Mouse (Mus musculus) CH12.LX (cell line): ENCODE measurements at regions not wholly inside any gene's neighbourhood (a gene's known extent, or its start where the extent isn't known, plus 50 kb on each side); places are given as distances from the start of the nearest gene placed in this dataset.

Source experiments
- DNase-seq: peaks from one replicate; pipeline ENCODE4 v3.0.0-alpha.2; 2013; ENCODE audit errors: extremely low read depth
- H3K27ac ChIP-seq: 2 replicates; pipeline ENCODE4 v1.5.1; 2012; ENCODE audit warnings: low read depth, mild to moderate bottlenecking, control low read depth, moderate library complexity; ENCODE audit not compliant: insufficient read depth
- H3K27me3 ChIP-seq: replicated peaks from 2 replicates; pipeline ENCODE3; 2012; ENCODE audit warnings: inconsistent platforms
- H3K36me3 ChIP-seq, 2 experiments: replicated peaks in 1 of 2; 2 replicates each; pipeline versions ENCODE3 to v1.6.1; 2012; ENCODE audit warnings: inconsistent platforms in 1 of 2, low read length in 1 of 2, mild to moderate bottlenecking in 1 of 2, mixed read lengths in 1 of 2, moderate library complexity in 1 of 2; ENCODE audit not compliant: control insufficient read depth in 1 of 2, insufficient read depth in 1 of 2
- H3K4me1 ChIP-seq, 2 experiments: 2 replicates each; pipeline ENCODE4 v1.6.1; 2012; ENCODE audit warnings: inconsistent platforms in 1 of 2, moderate library complexity in 1 of 2; ENCODE audit not compliant: insufficient read depth in 2 of 2, control insufficient read depth in 1 of 2
- H3K4me2 ChIP-seq: 2 replicates; pipeline ENCODE4 v1.6.1; 2012; ENCODE audit warnings: low read depth, mild to moderate bottlenecking, control low read depth; ENCODE audit not compliant: poor library complexity, insufficient read depth, severe bottlenecking
- H3K4me3 ChIP-seq, 3 experiments: fragments of 150-350 bp in 1 of 3; sonication (generic) in 1 of 3; replicated peaks in 1 of 3; 2 replicates each; pipeline versions ENCODE3 to v1.5.1; 2011 to 2012; ENCODE audit warnings: low read depth in 2 of 3, low read length in 2 of 3, mild to moderate bottlenecking in 2 of 3, moderate library complexity in 2 of 3, control low read depth in 1 of 3, improper control_type of control experiment in 1 of 3, inconsistent platforms in 1 of 3, mixed read lengths in 1 of 3; ENCODE audit not compliant: poor library complexity in 1 of 3
- H3K79me2 ChIP-seq: replicated peaks from 2 replicates; pipeline ENCODE4 v1.6.1; 2012; ENCODE audit warnings: mild to moderate bottlenecking, moderate library complexity; ENCODE audit not compliant: control insufficient read depth, poor library complexity, insufficient read depth, severe bottlenecking; ENCODE audit errors: extremely low read depth
- H3K9ac ChIP-seq: 2 replicates; pipeline ENCODE4 v1.6.1; 2012; ENCODE audit warnings: low read depth, mild to moderate bottlenecking, control low read depth, moderate library complexity; ENCODE audit not compliant: insufficient read depth
- H3K9me3 ChIP-seq: replicated peaks from 2 replicates; pipeline ENCODE3; 2012; ENCODE audit warnings: low read length, inconsistent platforms, mixed read lengths
- CHD1 ChIP-seq: IDR thresholded peaks from 2 replicates; pipeline ENCODE4 v1.6.1; 2012; ENCODE audit warnings: low read depth, low read length, improper control_type of control experiment, inconsistent platforms
- CTCF ChIP-seq, 2 experiments: IDR thresholded peaks in 1 of 2; conservative IDR thresholded peaks in 1 of 2; 2 replicates each; pipeline ENCODE4 v1.5.1; 2011 to 2012; ENCODE audit warnings: low read depth in 2 of 2, low read length in 2 of 2, improper control_type of control experiment in 1 of 2, inconsistent platforms in 1 of 2, mild to moderate bottlenecking in 1 of 2, moderate library complexity in 1 of 2
- ELF1 ChIP-seq: IDR thresholded peaks from 2 replicates; pipeline ENCODE4 v1.6.1; 2014; ENCODE audit warnings: low read depth, mild to moderate bottlenecking, inconsistent platforms, low read length, improper control_type of control experiment
- EP300 ChIP-seq: IDR thresholded peaks from 2 replicates; pipeline ENCODE4 v1.6.1; 2011; ENCODE audit warnings: low read length, improper control_type of control experiment
- GABPA ChIP-seq: IDR thresholded peaks from 2 replicates; pipeline ENCODE4 v1.6.1; 2012; ENCODE audit warnings: low read depth, low read length, improper control_type of control experiment, inconsistent platforms; ENCODE audit not compliant: insufficient replicate concordance
- JUND ChIP-seq: conservative IDR thresholded peaks from 2 replicates; pipeline ENCODE4 v1.6.1; 2011; ENCODE audit warnings: low read depth, low read length, improper control_type of control experiment
- KAT2A ChIP-seq: IDR thresholded peaks from 2 replicates; pipeline ENCODE4 v1.6.1; 2012; ENCODE audit warnings: low read length, improper control_type of control experiment, inconsistent platforms; ENCODE audit not compliant: insufficient replicate concordance
- MAX ChIP-seq: IDR thresholded peaks from 2 replicates; pipeline ENCODE4 v1.6.1; 2011; ENCODE audit warnings: low read length, improper control_type of control experiment
- MAZ ChIP-seq: IDR thresholded peaks from 2 replicates; pipeline ENCODE4 v1.6.1; 2012; ENCODE audit warnings: low read depth, mild to moderate bottlenecking, inconsistent platforms, low read length, improper control_type of control experiment, moderate library complexity
- MXI1 ChIP-seq: IDR thresholded peaks from 2 replicates; pipeline ENCODE4 v1.6.1; 2011; ENCODE audit warnings: mild to moderate bottlenecking, low read depth, low read length, improper control_type of control experiment
- MYC ChIP-seq: IDR thresholded peaks from 2 replicates; pipeline ENCODE4 v1.6.1; 2011; ENCODE audit warnings: low read depth, mild to moderate bottlenecking, improper control_type of control experiment, low read length
- NELFE ChIP-seq: IDR thresholded peaks from 2 replicates; pipeline ENCODE4 v1.6.1; 2011; ENCODE audit warnings: low read depth, low read length, improper control_type of control experiment
- PAX5 ChIP-seq: IDR thresholded peaks from 2 replicates; pipeline ENCODE4 v1.6.1; 2012; ENCODE audit warnings: low read length, inconsistent platforms, mixed read lengths
- POLR2AphosphoS2 ChIP-seq: IDR thresholded peaks from 2 replicates; pipeline ENCODE4 v1.6.1; 2011; ENCODE audit warnings: low read depth, low read length, improper control_type of control experiment
- SMC3 ChIP-seq: IDR thresholded peaks from 2 replicates; pipeline ENCODE4 v1.6.1; 2011; ENCODE audit warnings: low read depth, low read length, improper control_type of control experiment
- TBP ChIP-seq: conservative IDR thresholded peaks from 2 replicates; pipeline ENCODE4 v1.6.1; 2011; ENCODE audit warnings: low read depth, low read length, improper control_type of control experiment
- UBTF ChIP-seq: IDR thresholded peaks from 2 replicates; pipeline ENCODE4 v1.6.1; 2012; ENCODE audit warnings: low read depth, mild to moderate bottlenecking, inconsistent platforms, low read length, improper control_type of control experiment, moderate library complexity
- USF1 ChIP-seq: IDR thresholded peaks from 2 replicates; pipeline ENCODE4 v1.6.1; 2014; ENCODE audit warnings: low read depth, mild to moderate bottlenecking, inconsistent platforms, low read length, improper control_type of control experiment
- ZC3H11A ChIP-seq: IDR thresholded peaks from 2 replicates; pipeline ENCODE4 v1.6.1; 2012; ENCODE audit warnings: low read depth, mild to moderate bottlenecking, inconsistent platforms, low read length, improper control_type of control experiment
- ZKSCAN1 ChIP-seq: IDR thresholded peaks from 2 replicates; pipeline ENCODE4 v1.6.1; 2012; ENCODE audit warnings: low read depth, inconsistent platforms, low read length, improper control_type of control experiment, borderline replicate concordance
- ZNF384 ChIP-seq: IDR thresholded peaks from 2 replicates; pipeline ENCODE4 v1.6.1; 2012; ENCODE audit warnings: low read depth, low read length, improper control_type of control experiment, inconsistent platforms
- dilution Hi-C: fragments of 300-500 bp; cut with MboI; formaldehyde crosslinking; loops from 2 replicates; pipeline ENCODE4 v1.14.3; 2020; ENCODE audit warnings: low sequenced_read_pairs; ENCODE audit not compliant: extremely low pct_unique_long_range_greater_than_20kb, extremely low pct_ligation_motif_present
- in situ Hi-C: fragments of 300-500 bp; cut with MboI; formaldehyde crosslinking; loops from 3 replicates; pipeline ENCODE4 v1.14.3; 2019; ENCODE audit warnings: low sequenced_read_pairs, low pct_ligation_motif_present, low pct_unique_long_range_greater_than_20kb, mixed read lengths

GRCm38 (mm10) chr6:12254507-12254906, 346.9 kb downstream of the Phf14 start:
- Histone ChIP-seq H3K9me3 (no peaks in the 10 kb centered on the region), H3K36me3 (no peaks in the 10 kb centered on the region), H3K27me3 (no peaks in the 10 kb centered on the region), H3K4me1 (0 out of 4 replicates have a peak, but pooled peaks cover 0 to 3% of the 10 kb centered on the region in 2 experiments), H3K4me2 (no peak overlapping the region), H3K79me2 (no peaks in the 10 kb centered on the region), H3K9ac (no peak overlapping the region), H3K27ac (no peak overlapping the region), H3K4me3 (no peak overlapping the region)
- TF ChIP-seq CTCF (conservative IDR thresholded peaks at IDR 0.05 in 1 of 2, IDR thresholded peaks at IDR 0.05 in 1 of 2; ENCODE audit: low read depth in 2 of 2, low read length in 2 of 2) (no peak), EP300 (no peak), MXI1 (no peak), MYC (no peak), CHD1 (no peak), USF1 (no peak), SMC3 (no peak), POLR2AphosphoS2 (no peak), JUND (no peak), TBP (no peak), ZKSCAN1 (no peak), UBTF (no peak), NELFE (no peak), MAX (no peak)
- in situ Hi-C loops (no loop called here), dilution Hi-C loops (no loop called here)
- no peak for DNase-seq

GRCm38 (mm10) chr6:12255434-12255833, 347.8 kb downstream of the Phf14 start:
- 0 out of 4 replicates have a peak, but pooled peaks cover 2 to 3% of the 10 kb centered on the region in 2 experiments for H3K4me1 ChIP-seq
- in situ Hi-C loops (no loop called here), dilution Hi-C loops (no loop called here)

More at GRCm38 (mm10) chr6:12255434-12255833, 347.8 kb downstream of the Phf14 start:
- Histone ChIP-seq H3K9me3 (no peaks in the 10 kb centered on the region), H3K4me3 (no peak overlapping the region), H3K79me2 (no peaks in the 10 kb centered on the region), H3K27me3 (no peaks in the 10 kb centered on the region), H3K36me3 (no peaks in the 10 kb centered on the region), H3K27ac (no peak overlapping the region), H3K4me2 (no peak overlapping the region), H3K9ac (no peak overlapping the region)
- TF ChIP-seq NELFE (no peak), ZKSCAN1 (no peak), ELF1 (no peak), POLR2AphosphoS2 (no peak), USF1 (no peak), MAX (no peak), PAX5 (no peak), MAZ (no peak), ZNF384 (no peak), ZC3H11A (no peak), GABPA (no peak), KAT2A (no peak), CHD1 (no peak)
- DNase-seq, result peak; percentile 8
